Mouse (Mus musculus) embryonic stem cell, embryonic (primary cell): ENCODE data around the gene Atp6v0e.

Source experiments
- CTCF ChIA-PET, 4 experiments: fragments of 300-600 bp in 2 of 4; fragments of 350-600 bp in 2 of 4; sonication (Branson Sonifier 250); formaldehyde crosslinking; loops; one replicate each; lab custom pipeline; 2022; ENCODE audit warnings: inconsistent platforms in 2 of 4; lab: Charles Lee
- POLR2A ChIA-PET, 4 experiments: fragments of 300-600 bp in 2 of 4; fragments of 350-600 bp in 2 of 4; sonication (Branson Sonifier 250); formaldehyde crosslinking; loops; one replicate each; lab custom pipeline; 2022; ENCODE audit warnings: antibody characterized with exemption in 4 of 4, inconsistent platforms in 1 of 4; lab: Charles Lee

Atp6v0e gene

DNA sequence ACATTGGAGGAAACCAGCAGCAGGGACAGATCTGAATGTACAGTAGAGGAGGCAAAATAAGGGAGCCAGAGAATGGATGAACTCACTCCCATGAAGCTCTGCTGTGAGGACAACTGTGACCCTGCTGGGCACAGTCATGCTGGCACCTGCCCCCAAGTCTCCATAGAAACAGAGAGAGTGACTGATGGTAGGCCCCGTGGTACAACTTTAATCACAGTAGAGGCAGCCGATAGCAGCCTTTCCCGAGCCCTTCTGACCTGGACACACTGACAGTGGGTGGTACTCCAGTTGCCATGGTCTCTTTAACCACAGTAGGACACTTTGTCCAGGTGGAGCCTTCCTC lies 3.5 kb upstream of the Atp6v0e start:
- POLR2A ChIA-PET = interaction anchor here in 2 of 4 experiments (0.5 to 1.5 kb wide), 9 partner anchors 9 to 226 kb away, joined by 3 to 7 read pairs (median 3); partner anchors contain the start of gene Crebrf (in 1 of the 2)

DNA sequence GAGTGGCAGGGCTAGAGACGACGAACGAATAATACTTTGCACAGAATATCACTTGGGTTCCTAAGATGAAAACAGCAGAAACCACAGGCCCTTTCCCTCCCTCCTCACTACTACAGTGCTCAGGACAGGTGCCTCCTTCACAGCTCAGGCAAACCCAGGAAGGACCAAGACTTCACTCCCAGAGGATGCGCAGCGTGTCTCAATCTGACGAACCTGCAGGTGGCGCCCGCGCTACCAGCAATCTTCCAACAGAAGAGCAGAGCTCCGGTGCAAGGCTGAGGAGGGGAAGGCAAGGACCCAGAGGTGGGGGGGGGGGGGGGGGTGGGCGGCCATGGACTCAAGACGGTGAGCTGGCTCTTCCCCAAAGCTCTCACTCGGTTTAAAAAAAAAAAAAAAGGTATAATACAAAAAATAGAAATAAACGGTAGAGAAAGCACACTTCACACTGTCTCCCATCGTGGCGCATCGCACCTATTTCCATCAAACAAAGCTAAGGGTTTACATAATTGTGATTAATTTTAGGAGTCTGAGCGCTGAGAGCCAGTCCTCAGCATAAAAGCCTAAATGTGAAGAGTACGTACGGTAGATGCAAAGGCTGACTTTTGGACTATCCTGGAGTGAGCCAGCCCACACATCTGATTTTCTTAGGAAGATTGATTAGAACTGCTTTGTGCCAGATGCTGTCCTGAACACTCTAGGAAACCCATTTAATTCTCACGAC lies 2.7 kb upstream of the Atp6v0e start:
- ChIA-PET CTCF (interaction anchor here (0.5 to 2.5 kb wide), 47 partner anchors 9 to 770 kb away, joined by 3 to 14 read pairs (median 4); partner anchors contain the start of gene Kifc5b (in 1 of the 4)), POLR2A (interaction anchor here (0.5 to 1.5 kb wide), 19 partner anchors 8 to 844 kb away, joined by 3 to 7 read pairs (median 3); partner anchors contain the start of gene Crebrf (in 1 of the 4))

More for the DNA sequence above, 3.5 kb upstream of the Atp6v0e start:
- CTCF ChIA-PET = interaction anchor here (0.6 to 2.5 kb wide), 29 partner anchors 8 to 769 kb away, joined by 3 to 14 read pairs (median 5); partner anchors contain the start of gene Kifc5b (in 1 of the 4)

DNA sequence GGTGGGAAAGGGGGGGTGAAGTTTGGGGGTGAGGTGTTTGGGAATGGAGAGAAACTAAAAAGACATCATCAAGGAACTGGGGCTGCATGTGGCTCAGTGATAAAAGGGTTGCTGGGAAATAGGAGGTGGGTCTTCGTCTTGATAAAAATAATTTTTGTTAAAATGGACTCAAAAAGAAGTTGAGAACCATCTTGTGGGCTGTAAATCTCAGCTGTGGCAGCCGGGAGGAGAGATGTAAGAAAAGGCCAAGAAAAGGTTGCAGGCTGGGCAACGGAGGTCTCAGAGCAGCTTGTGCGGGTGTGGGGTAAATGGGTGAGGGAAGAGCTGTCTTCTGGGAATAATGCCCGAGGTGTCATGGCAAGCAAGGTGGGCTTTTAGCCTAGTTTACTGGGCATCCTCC lies 827 bp upstream of the Atp6v0e start:
- POLR2A ChIA-PET = interaction anchor here (0.6 to 2.4 kb wide), 36 partner anchors 8 to 399 kb away, joined by 3 to 15 read pairs (median 4); partner anchors contain the start of gene Crebrf (in 2 of the 4)
- CTCF ChIA-PET = interaction anchor here (0.5 to 2.3 kb wide), 47 partner anchors 8 to 517 kb away, joined by 3 to 15 read pairs (median 4); partner anchors contain the start of genes Crebrf (in 1 of the 4) and Zbtb9 (in 1 of the 4)

- POLR2A ChIA-PET = interaction anchor here in 3 of 4 experiments (0.6 to 2.2 kb wide), 5 partner anchors 11 to 1482 kb away, joined by 3 to 17 read pairs (median 6); no protein-coding TSS in a partner anchor
- CTCF ChIA-PET = interaction anchor here in 2 of 4 experiments (0.6 to 1.1 kb wide), 3 partner anchors 16 to 397 kb away, joined by 3 to 5 read pairs (median 4); no protein-coding TSS in a partner anchor
Observed at GRCm38 (mm10) chr17:26665600-26665999, 2.6 kb downstream of the Atp6v0e start.

DNA sequence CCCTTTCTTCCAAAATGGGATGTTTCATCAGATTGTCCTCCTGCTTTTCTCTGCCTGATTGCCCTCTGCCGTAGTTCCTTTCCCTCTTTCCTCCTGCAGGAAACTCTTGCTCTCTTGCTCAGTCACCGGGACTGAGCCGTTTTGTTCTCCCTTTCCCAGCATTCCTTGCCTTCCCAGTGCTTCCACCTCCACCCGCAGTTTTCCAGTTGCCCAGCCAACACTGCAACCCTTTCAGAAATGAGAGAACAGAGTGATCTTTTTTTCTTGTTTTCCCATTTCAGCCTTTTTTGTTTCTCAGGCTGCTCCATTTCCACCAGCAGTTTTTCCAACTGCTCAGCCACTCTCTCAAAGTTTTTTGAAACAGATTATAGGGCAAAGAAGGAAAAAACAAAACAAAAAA lies 8.2 kb downstream of the Atp6v0e start:
- POLR2A ChIA-PET = interaction anchor here in 1 of 4 experiments (1.1 kb wide), 1 partner anchor 8 kb away, joined by 3 read pairs; no protein-coding TSS in a partner anchor

DNA sequence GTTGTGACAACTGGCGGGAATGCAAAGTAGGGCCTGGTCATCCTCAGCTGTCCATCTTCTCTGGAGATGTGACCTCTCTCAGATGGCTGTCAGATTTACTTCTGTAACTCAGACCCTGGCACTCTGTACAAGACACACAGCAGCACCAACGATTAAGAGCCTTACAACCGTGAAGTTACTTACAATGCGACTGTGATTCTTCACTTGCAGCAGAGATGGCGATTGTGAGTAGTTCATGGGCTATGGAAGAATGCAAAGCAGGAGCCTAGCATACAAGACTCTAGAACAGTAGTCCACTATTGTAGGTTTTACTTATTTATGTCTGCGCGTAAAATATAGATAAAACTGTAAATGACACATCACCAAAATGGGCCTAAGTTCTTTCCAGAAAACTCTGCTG lies 12.8 kb downstream of the Atp6v0e start:
- ChIA-PET CTCF (interaction anchor here in 3 of 4 experiments (0.5 to 2.7 kb wide), 6 partner anchors 11 to 447 kb away, joined by 3 to 12 read pairs (median 3); partner anchors contain the start of gene Atp6v0e (in 1 of the 3)), POLR2A (interaction anchor here in 2 of 4 experiments (0.5 to 3.0 kb wide), 10 partner anchors 9 to 173 kb away, joined by 3 to 14 read pairs (median 4); partner anchors contain the start of gene Atp6v0e (in 2 of the 2))

More for the DNA sequence above, 8.2 kb downstream of the Atp6v0e start:
- CTCF ChIA-PET = interaction anchor here in 1 of 4 experiments (1.6 kb wide), 1 partner anchor 10 kb away, joined by 4 read pairs; no protein-coding TSS in a partner anchor

GRCm38 (mm10) chr17:26676252-26676615 lies 13.2 kb downstream of the Atp6v0e start:
- ChIA-PET CTCF (interaction anchor here in 2 of 4 experiments (0.5 to 2.7 kb wide), 6 partner anchors 13 to 448 kb away, joined by 3 to 12 read pairs (median 3); partner anchors contain the start of gene Atp6v0e (in 2 of the 2)), POLR2A (interaction anchor here (0.5 to 3.0 kb wide), 18 partner anchors 8 to 201 kb away, joined by 3 to 14 read pairs (median 5); partner anchors contain the start of gene Atp6v0e (in 2 of the 4))

GRCm38 (mm10) chr17:26676616-26677376 lies 13.8 kb downstream of the Atp6v0e start:
- CTCF ChIA-PET = interaction anchor here in 3 of 4 experiments (0.5 to 2.7 kb wide), 6 partner anchors 14 to 168 kb away, joined by 3 to 12 read pairs (median 4); partner anchors contain the start of gene Atp6v0e (in 2 of the 3)

DNA sequence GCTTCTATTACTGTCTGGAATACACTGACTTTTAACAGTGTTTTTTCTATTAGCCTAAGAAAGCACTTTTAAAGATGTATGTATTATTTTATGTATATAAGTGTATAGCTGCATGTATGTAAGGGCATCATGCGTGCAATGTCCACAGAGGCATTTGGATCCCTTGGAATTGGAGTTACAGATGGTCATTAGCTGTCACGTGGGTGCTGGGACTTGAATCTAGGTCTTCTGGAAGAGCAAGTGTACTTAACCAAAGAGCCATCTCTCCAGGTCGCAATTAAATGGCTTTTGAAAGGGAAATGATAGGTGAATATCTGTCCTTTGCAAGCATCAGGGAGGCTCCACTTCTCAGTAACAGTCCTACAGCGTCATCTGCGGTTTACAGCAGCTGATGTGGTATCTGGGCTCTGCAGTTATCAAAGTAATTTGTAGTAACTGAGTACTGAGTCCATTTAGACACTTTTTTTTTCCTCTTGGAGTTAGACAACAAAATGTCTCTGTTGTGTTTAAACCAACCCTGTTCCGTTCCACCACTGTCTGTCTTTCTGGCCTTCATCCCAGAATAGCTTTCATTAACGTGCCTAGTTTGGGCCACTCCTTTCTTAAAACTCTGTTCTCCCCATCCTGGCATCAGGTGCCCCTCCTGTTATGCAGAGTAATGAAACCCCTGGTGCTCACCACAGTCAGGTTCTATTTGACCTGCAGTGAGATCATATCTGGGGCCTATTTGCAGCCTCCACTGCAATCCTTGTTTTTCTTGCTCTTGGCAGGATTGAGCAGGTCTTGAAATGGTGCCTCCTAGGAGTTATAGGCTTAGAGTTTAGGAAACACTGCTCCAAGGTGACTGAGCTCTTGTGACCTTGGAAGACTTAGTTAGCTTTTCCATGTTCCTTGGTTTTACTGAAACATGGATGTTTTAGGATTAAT lies 14.9 kb downstream of the Atp6v0e start:
- ChIA-PET POLR2A (interaction anchor here in 3 of 4 experiments (0.6 to 3.1 kb wide), 20 partner anchors 12 to 420 kb away, joined by 3 to 14 read pairs (median 4); partner anchors contain the start of genes Atp6v0e (in 3 of the 3) and Dusp1 (in 1 of the 3)), CTCF (interaction anchor here in 2 of 4 experiments (0.7 to 2.6 kb wide), 3 partner anchors 18 to 987 kb away, joined by 3 to 8 read pairs (median 5); no protein-coding TSS in a partner anchor)

More at GRCm38 (mm10) chr17:26676616-26677376, 13.8 kb downstream of the Atp6v0e start:
- POLR2A ChIA-PET = interaction anchor here (0.6 to 3.1 kb wide), 21 partner anchors 8 to 424 kb away, joined by 3 to 14 read pairs (median 5); partner anchors contain the start of genes Atp6v0e (in 3 of the 4) and Luc7l (in 1 of the 4)

DNA sequence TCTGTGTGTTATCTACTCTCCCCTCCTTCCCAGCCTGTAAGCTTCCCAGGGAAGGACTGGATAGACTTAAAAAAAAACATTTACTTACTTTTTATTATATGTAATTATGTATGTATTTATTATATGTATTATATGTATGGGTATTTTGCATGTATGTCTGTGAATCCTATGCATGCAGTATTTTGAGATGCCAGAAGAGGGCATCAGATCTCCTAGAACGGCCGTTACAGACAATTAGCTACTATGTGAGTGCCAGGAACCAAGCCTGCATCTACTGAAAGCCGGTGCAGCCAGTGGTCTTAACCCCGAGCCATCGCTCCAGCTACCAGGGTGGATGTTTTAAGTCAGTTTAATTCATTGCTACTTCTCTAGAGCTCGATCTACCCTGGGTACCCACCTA lies 18.2 kb downstream of the Atp6v0e start:
- ChIA-PET CTCF (interaction anchor here (0.5 to 3.3 kb wide), 30 partner anchors 8 to 394 kb away, joined by 3 to 19 read pairs (median 4); partner anchors contain the start of genes Atp6v0e (in 2 of the 4) and Crebrf (in 1 of the 4)), POLR2A (interaction anchor here in 3 of 4 experiments (0.5 to 1.8 kb wide), 8 partner anchors 18 to 174 kb away, joined by 3 to 7 read pairs (median 4); partner anchors contain the start of genes Atp6v0e (in 2 of the 3) and Crebrf (in 1 of the 3))

GRCm38 (mm10) chr17:26686334-26687000 lies 23.4 kb downstream of the Atp6v0e start:
- POLR2A ChIA-PET = interaction anchor here in 2 of 4 experiments (0.6 to 1.6 kb wide), 5 partner anchors 9 to 178 kb away, joined by 3 to 4 read pairs (median 3); partner anchors contain the start of gene Crebrf (in 1 of the 2)
- CTCF ChIA-PET = interaction anchor here in 1 of 4 experiments (2.7 kb wide), 1 partner anchor 24 kb away, joined by 12 read pairs; the partner anchor contains the start of gene Atp6v0e

GRCm38 (mm10) chr17:26688795-26689735 lies 26.0 kb downstream of the Atp6v0e start:
- CTCF ChIA-PET = interaction anchor here (0.6 to 3.0 kb wide), 12 partner anchors 8 to 323 kb away, joined by 3 to 19 read pairs (median 4); partner anchors contain the start of gene Atp6v0e (in 1 of the 4)
- POLR2A ChIA-PET = interaction anchor here in 3 of 4 experiments (0.7 to 3.6 kb wide), 11 partner anchors 11 to 31 kb away, joined by 3 to 14 read pairs (median 4); partner anchors contain the start of gene Atp6v0e (in 1 of the 3)

GRCm38 (mm10) chr17:26689810-26690209 lies 26.8 kb downstream of the Atp6v0e start:
- ChIA-PET CTCF (interaction anchor here in 3 of 4 experiments (0.6 to 3.0 kb wide), 10 partner anchors 8 to 238 kb away, joined by 3 to 19 read pairs (median 4); partner anchors contain the start of gene Atp6v0e (in 1 of the 3)), POLR2A (interaction anchor here in 3 of 4 experiments (0.5 to 3.6 kb wide), 14 partner anchors 10 to 329 kb away, joined by 3 to 14 read pairs (median 4); partner anchors contain the start of gene Atp6v0e (in 1 of the 3))

- ChIA-PET POLR2A (interaction anchor here in 3 of 4 experiments (0.5 to 3.6 kb wide), 12 partner anchors 10 to 1548 kb away, joined by 3 to 14 read pairs (median 5); partner anchors contain the start of gene Atp6v0e (in 1 of the 3)), CTCF (interaction anchor here in 3 of 4 experiments (0.6 to 3.0 kb wide), 8 partner anchors 9 to 239 kb away, joined by 3 to 19 read pairs (median 4); partner anchors contain the start of gene Atp6v0e (in 2 of the 3))
Observed at GRCm38 (mm10) chr17:26690236-26690635, 27.2 kb downstream of the Atp6v0e start.
